Mouse (Mus musculus) hindbrain, embryonic 16.5 days (tissue): ENCODE measurements around the gene Bud13. TPM values are rescaled to one million over a fixed set of nuclear protein-coding genes. Genes with fewer than 3 reads are reported as not detected.

ENCODE experiments used
- ATAC-seq: fragments of 200-750 bp; cut with Nextera tagmentation; 2 replicates; pipeline ENCODE4 v1.8.0; 2017; ENCODE audit warnings: moderate TSS enrichment, moderate library complexity
- H3K27ac ChIP-seq: fragments of 300-500 bp; sonication (generic); 2 replicates; pipeline ENCODE4 v1.5.1; 2014; ENCODE audit warnings: low read depth, mild to moderate bottlenecking, control low read depth, low read length, moderate library complexity
- H3K27me3 ChIP-seq: fragments of 300-500 bp; sonication (generic); replicated peaks from 2 replicates; pipeline ENCODE4 v1.6.1; 2014; ENCODE audit warnings: low read length; ENCODE audit not compliant: control insufficient read depth, insufficient read depth
- H3K36me3 ChIP-seq: fragments of 300-500 bp; sonication (generic); 2 replicates; pipeline ENCODE4 v1.6.1; 2014; ENCODE audit warnings: mild to moderate bottlenecking, low read length, moderate library complexity, mixed read lengths; ENCODE audit not compliant: control insufficient read depth, insufficient read depth
- H3K4me1 ChIP-seq: fragments of 300-500 bp; sonication (generic); 2 replicates; pipeline ENCODE4 v1.6.1; 2014; ENCODE audit warnings: low read depth, low read length; ENCODE audit not compliant: control insufficient read depth, insufficient read depth
- H3K4me2 ChIP-seq: fragments of 300-500 bp; sonication (generic); 2 replicates; pipeline ENCODE4 v1.6.1; 2014; ENCODE audit warnings: mild to moderate bottlenecking, low read length, control low read depth, moderate library complexity
- H3K4me3 ChIP-seq: fragments of 300-500 bp; sonication (generic); 2 replicates; pipeline ENCODE4 v1.5.1; 2014; ENCODE audit warnings: mild to moderate bottlenecking, low read length, control low read depth, moderate library complexity
- H3K9ac ChIP-seq: fragments of 300-500 bp; sonication (generic); 2 replicates; pipeline ENCODE4 v1.6.1; 2014; ENCODE audit warnings: low read depth, mild to moderate bottlenecking, control low read depth, low read length, moderate library complexity
- H3K9me3 ChIP-seq: fragments of 300-500 bp; sonication (generic); 2 replicates; pipeline ENCODE4 v1.6.1; 2014; ENCODE audit warnings: mild to moderate bottlenecking, low read length, moderate library complexity; ENCODE audit not compliant: control insufficient read depth
- WGBS: fragments of 180-500 bp; shearing (Covaris S2); extraction: QIAGEN DNeasy Blood & Tissue Kit; methylation state at CpG from one replicate; pipeline ENCODE4 v1.1.7; 2014; 5-methylcytosine and 5-hydroxymethylcytosine counted together
- polyA plus RNA-seq: library from polyadenylated mRNA; unstranded; fragments of >200 nt; fragmentation: Nextera tagmentation; extraction: Ambion mirVana; gene quantifications from 2 replicates; pipeline ENCODE4 v1.2.1, GENCODE M21; 2015

Bud13 gene
- polyA plus RNA-seq, 1 experiment from 2014 or later: 15.1 TPM

- Histone ChIP-seq H3K9me3 (no peaks in the 10 kb centered on the region), H3K27me3 (0 out of 2 replicates have a peak, but pooled peaks cover 2% of the 10 kb centered on the region), H3K36me3 (no peaks in the 10 kb centered on the region), H3K27ac (peak overlapping the region; percentile 64), H3K4me2 (no peak overlapping the region), H3K9ac (no peak overlapping the region), H3K4me1 (peaks cover 15% of the 10 kb centered on the region), H3K4me3 (no peak overlapping the region)
- peak; percentile 52; the same call in 1 of the 2 replicates for ATAC-seq
- 12% methylated on average over 4 of the region's 4 CpGs for WGBS
These were observed 55.6 kb downstream of the Bud13 start for GRCm38 (mm10) chr9:46338384-46338783.

GRCm38 (mm10) chr9:46339051-46339652 lies 56.3 kb downstream of the Bud13 start:
- Histone ChIP-seq H3K9me3 (no peaks in the 10 kb centered on the region), H3K4me2 (no peak overlapping the region), H3K9ac (no peak overlapping the region), H3K4me1 (peaks cover 15% of the 10 kb centered on the region), H3K36me3 (no peaks in the 10 kb centered on the region), H3K4me3 (no peak overlapping the region), H3K27ac (no peak overlapping the region; the same call in 1 of the 2 replicates), H3K27me3 (0 out of 2 replicates have a peak, but pooled peaks cover 2% of the 10 kb centered on the region)
- WGBS: 79% methylated on average over 4 of the region's 4 CpGs
- no peak for ATAC-seq

- no peaks in the 10 kb centered on the region for H3K9me3 ChIP-seq
- H3K27ac ChIP-seq: no peak overlapping the region
- H3K9ac ChIP-seq: no peak overlapping the region
- ATAC-seq: no peak
- WGBS: 91% methylated on average over 4 of the region's 4 CpGs
- no peak overlapping the region for H3K4me3 ChIP-seq
- no peaks in the 10 kb centered on the region for H3K36me3 ChIP-seq
- H3K27me3 ChIP-seq: no peaks in the 10 kb centered on the region
- no peak overlapping the region for H3K4me2 ChIP-seq
- peaks cover 7% of the 10 kb centered on the region; the same call in 1 of the 2 replicates for H3K4me1 ChIP-seq
These were observed 63.3 kb downstream of the Bud13 start for GRCm38 (mm10) chr9:46345887-46346665.

Other genes with a start within 250 kb of the Bud13 start
- gene Apoa1, start 54.4 kb upstream of the Bud13 start, polyA plus RNA-seq: 2.7 and 4.1 TPM in 2 replicates
- not detected in 2 replicates for gene Apoc3, start 47.4 kb upstream of the Bud13 start, polyA plus RNA-seq
- gene Apoa4, start 42.3 kb upstream of the Bud13 start, polyA plus RNA-seq: not detected in 2 replicates
- gene Apoa5, start 14.4 kb upstream of the Bud13 start, polyA plus RNA-seq: not detected in 2 replicates
- gene Zpr1, start 9.9 kb upstream of the Bud13 start, polyA plus RNA-seq: 57.8 TPM in 2 replicates
- not detected in 2 replicates for gene 4931429L15Rik, start 37.0 kb downstream of the Bud13 start, polyA plus RNA-seq